Mouse (Mus musculus) stomach, postnatal 0 days (tissue): Measurements from ENCODE around the gene Stx6.

ENCODE experiments used
- CTCF ChIP-seq: IDR thresholded peaks from 2 replicates; pipeline ENCODE4 v1.5.1; 2016; ENCODE audit warnings: antibody characterized with exemption, low read depth, mild to moderate bottlenecking, moderate library complexity
- EP300 ChIP-seq: optimal IDR thresholded peaks from 2 replicates; pipeline ENCODE3; 2016; ENCODE audit warnings: antibody characterized with exemption

DNA sequence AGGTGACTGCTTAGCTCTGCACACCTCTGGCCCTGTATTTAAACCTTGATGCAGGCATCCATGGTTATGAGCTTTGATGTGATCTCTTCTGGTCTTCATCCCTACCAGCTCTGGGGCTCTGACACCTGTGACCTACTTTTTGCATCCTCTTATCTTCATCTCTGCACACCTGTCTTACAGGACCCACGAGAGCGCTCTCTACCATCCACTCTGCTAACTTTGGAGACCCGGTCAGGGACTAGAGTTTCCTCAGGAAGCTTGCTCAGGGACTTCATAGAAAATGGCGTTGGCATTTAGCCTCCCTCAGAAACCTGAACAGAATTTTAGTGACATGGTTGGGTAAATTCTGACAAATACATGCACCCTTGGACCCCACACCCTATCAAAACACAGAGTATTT is 4.6 kb upstream of the Stx6 start:
- no peak for TF ChIP-seq CTCF
- TF ChIP-seq EP300 = no peak
